Mouse (Mus musculus): ENCODE results near the gene Utp14b.

The Utp14b gene

DNA sequence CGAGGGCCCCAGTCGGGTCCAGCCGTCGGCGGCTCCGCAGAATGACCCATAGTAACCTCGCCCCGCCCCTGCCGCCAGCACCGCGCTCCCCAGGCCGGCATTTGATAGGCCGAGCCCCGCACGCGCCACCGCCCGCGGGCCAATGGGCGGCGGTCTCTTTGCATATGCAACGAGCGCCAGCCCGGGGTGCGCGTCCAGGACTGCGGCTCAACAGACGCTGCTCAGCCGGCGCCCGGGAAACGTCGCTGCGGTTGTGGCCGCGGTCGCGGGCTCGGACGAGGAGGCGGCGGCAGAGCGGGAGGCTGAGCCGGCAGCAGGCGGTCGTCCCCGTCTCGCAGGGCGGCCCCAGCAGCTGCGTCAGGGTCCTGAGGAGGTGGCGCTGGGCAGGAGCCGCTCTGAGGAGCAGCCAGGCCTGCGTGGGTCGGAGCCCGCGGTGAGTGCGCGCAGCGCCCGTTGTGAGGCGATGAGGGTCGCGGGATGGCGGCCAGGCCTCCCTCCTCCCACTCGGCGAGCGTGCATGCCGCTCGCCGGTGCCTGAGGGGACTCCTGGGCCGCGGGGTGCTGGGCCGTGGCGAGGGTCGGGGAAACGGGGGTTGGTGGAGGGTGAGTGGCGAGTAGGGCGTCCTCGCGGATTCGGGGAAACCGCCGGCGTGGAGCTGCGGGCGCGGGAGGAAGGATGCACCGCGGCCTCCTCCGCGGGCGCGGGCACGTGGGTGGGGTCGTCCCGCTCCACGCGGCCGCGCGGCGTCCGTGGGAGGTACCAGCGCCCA is at the start of gene Utp14b, which contains the start of gene Acsl3:
Utp14b (plus strand) TSS at position 368 of the 770 bp plus-strand sequence.
Acsl3 (plus strand) TSS at position 155 of the 770 bp plus-strand sequence.
- in situ Hi-C loops (cut with MboI; ENCODE audit: low sequenced_read_pairs), result no loop called here

DNA sequence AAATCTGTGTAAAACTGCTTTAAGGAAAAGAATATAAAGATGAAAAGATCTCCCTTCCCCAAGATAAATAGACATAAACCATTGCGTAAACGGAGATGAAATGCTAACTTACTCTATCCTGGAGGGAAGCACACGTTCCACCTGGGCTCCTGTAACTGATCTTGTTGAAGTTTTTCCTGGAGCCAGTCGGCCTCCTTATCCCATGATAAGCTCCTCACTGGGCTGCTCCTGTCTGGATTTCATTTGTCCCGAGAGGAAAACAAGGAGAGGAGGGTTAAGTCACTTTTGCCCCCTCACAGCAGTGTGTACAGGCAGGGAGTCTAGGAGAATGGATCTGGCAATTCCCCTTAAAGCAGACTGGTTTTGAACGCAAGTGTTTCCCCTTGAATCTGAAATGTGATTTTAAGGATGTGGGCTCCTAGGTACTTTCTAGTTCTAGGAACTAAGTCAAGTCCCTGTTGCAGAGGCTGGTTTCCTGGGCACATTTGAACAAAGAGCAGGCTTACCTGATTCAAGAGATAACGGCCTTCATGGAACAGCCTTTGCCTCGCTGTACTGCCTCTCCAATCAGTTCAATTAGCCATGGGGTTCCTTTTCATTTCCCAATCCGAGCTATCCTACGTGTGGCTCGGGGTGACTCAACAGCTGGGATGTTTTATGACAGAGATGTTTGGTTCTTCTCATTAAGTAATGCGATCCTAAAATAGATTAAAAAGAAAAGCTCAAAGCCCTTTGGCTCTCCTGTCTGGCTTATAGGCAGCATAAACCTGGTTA is 48.5 kb upstream of the Utp14b start:
- in situ Hi-C loops (cut with MboI; ENCODE audit: low sequenced_read_pairs), result no loop called here

DNA sequence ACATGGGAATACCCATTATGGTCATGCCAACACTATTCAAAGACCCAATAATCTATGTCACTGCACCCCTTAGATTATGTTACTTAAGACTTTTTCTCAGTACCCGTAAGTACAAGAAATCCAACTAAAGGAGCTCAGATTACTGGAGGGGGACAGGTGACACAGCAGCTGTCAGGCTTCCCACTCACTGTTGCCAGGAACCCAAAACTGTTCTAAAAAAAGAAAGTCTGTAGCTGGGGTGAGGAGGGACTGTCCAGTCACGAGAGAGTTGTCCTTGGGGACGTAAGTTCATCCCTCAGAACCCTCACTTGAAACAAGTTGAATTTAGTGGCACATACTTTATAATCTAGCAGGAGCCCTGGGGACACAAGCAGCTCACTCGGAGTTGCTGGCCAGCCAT is 46.8 kb upstream of the Utp14b start:
- in situ Hi-C loops (cut with MboI; ENCODE audit: low sequenced_read_pairs), result no loop called here

DNA sequence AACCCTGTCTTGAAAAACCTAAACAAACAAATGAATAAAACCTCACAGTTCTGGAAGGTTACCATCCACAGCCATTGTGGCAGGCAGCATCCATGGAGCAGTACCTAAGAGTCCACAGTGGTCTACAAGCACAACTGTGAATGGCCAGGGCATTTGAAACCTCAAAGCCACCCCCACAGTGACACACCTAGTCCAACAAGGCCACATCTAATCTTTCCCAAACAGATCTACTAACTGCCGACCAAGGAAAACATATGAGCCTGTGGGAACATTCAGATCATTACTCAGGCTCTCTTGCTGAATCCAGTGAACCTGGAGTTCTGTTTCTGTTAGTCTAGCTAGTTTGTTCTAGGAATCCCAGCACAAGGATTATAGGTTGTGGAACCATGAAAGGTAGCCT is 44.9 kb upstream of the Utp14b start:
- in situ Hi-C loops (cut with MboI; ENCODE audit: low sequenced_read_pairs), result no loop called here

DNA sequence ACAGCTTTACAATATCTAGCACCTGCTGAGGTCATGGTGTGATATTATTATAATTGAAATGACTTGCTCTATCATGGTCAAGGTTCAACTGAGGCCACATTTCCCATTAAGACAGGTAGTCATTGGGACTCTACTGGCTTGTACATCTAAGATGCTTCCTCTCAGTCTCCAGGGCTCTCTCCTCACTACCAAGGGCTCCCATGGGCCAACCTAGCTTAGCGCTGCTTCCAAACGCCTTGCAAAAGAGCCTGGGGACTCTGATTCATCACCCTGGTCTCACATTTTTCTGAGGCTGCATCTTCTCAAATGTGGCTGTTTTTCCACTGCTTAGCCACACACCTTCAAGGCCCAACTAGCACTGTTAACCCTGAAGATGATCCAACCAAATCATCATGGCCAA is 33.5 kb upstream of the Utp14b start:
- in situ Hi-C loops (cut with MboI; ENCODE audit: low sequenced_read_pairs), result no loop called here

DNA sequence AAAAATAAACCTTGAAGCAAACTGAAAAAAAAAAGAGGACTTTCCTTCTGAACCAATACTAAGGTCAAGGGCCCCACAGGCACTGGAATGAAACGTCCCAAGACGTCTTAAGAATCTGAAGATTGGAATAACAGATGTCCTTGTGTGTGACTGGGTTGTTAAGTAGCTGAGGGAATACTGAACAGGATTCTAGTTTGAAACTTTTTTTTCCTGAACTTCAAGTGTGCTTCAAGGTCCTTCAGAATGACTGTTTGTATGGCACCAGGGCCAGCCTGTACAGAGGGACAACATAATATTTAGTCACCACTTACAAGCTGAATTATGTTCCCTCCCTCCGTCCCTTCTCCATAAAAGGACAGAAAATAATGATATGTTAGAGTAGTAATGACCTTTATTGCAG is 23.4 kb upstream of the Utp14b start:
- in situ Hi-C loops (cut with MboI; ENCODE audit: low sequenced_read_pairs), result no loop called here

DNA sequence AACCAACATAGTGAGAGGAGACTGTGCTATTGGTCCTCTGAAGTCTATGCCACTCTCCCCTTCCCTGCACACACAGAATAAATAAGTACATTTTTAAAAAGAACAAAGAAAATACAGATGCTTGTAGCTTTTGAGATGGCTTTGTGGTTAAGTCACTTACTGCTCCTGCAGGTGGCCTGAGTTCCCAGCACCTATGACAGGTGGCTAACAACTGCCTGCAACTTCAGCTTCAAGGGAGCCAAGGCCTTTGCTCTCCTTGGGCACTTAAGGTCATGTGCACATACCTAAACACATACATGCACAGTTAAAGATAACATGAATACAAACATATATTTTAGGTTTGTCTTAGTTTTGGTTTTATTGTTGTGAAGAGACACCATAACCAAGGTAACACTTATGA is 17.0 kb upstream of the Utp14b start:
- in situ Hi-C loops (cut with MboI; ENCODE audit: low sequenced_read_pairs), result no loop called here

DNA sequence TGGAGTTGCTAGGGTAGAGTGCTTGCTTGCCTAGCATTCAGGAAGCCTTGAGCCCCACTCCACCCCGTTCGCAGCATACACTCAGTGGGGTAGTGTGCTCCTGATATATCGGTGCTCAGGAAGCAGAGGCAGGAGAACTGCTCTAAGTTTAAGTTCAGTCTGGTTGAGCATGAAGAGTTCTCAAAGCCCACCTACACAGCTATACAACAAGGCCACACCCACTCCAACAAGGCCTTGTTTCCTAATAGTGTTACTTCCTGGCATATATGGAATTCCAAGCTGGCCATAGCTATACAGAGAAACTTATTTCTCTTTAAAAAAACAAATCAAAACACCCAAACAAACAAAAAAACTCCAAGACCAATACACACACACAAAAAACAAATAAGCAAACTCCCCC is 16.0 kb upstream of the Utp14b start:
- in situ Hi-C loops (cut with MboI; ENCODE audit: low sequenced_read_pairs), result no loop called here

DNA sequence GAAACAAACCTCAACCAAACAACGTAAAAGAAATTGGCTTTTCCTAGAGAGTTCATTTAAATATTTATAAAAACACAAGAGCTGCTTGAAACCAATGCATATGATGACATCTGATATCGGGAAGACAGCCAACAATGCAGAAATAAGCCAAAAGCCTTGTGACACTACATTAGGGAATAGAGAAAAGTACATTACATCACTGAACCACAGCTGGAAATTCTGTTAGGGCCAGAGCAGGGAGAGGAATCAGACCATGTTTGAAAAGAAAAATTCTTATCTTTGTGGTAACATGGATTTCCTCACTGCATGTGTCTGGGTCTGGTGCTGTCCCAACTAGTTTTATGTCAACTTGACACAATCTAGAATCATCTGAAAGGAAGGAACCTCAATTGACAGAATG is 15.6 kb upstream of the Utp14b start:
- in situ Hi-C loops (cut with MboI; ENCODE audit: low sequenced_read_pairs), result no loop called here

DNA sequence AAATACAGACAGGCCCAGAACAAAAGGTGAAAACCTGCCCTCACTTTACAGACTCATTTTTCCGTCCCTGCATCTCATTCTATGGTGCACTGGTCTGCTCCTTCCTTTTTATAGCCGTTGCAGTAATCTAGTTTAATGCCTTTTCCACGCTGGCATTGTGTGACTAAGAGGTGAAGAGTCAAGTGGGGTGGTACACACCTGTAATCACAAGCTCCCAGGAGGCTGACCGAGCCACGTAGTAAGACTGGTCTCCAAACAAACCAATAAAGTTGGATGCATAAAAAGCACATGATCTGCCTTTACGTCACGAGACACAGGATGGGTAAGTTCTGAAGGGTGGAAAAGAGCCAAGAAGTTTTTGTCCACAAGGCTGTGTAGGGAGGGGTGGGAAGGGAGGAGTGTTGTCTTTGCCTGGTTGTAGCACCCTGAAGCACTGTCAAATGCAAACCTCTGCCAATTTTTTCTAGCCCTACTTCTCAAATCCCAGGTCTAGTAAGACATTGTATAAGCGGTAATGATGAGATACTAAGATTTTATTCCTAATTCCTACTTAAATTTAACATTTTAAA is 10.4 kb upstream of the Utp14b start:
- in situ Hi-C loops (cut with MboI; ENCODE audit: low sequenced_read_pairs), result no loop called here

DNA sequence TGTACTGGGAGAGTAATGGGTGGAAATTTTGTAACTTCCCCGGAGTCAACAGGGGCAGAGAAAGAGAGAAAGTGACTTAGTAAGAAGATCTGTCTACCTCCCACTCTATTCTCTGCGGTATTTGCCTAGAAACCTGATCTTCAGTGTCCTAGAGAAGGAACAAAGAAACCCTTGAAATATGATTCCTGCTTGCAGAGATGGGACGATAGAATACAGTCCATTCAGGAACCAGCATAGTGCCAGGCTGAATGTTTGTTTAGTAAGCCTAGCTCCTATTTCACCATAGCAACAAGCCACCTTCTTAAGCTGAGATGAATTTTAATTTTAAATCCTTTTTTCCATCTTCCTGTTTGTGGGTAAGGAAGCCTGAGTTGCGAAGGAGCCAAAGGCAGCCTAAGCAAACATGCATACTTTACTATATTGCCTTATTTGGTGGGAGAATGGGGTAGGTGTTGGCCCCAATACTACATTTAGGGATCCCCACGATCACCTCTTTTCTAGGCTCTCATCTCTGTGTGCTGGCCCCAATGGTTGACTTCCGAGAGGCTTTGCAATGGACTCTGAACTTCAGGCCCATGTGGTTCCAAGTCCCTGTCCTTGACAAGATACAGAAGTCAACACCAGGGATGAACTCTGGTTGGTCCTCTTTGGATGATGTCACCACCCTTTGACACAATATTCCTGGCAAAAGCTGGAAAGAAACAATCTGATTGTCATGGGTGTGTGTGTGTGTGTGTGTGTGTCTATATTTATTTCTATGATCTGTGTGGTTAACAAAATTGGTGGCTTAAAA is 8.4 kb upstream of the Utp14b start:
- in situ Hi-C loops (cut with MboI; ENCODE audit: low sequenced_read_pairs), result no loop called here

DNA sequence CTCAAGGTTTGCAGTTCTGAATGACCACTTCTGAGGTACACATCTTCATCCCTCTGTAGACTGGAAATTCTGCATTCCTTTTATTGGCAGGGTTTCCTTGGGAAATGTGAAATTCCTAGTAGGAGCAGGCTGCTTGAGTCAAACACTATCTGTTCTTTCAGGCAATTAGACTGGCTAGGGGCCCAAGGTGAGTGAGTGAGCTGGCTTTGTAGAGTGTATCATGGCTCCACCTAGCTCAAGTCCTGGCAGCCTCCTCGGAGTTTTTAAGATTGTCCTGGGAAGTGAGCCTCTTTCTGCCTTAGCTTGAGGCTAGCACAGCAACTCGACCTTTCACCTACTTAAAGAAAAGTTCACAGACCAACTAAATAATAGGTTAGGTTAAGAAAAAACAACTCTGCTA is 1.4 kb upstream of the Utp14b start:
- in situ Hi-C loops (cut with MboI; ENCODE audit: low sequenced_read_pairs), result no loop called here

DNA sequence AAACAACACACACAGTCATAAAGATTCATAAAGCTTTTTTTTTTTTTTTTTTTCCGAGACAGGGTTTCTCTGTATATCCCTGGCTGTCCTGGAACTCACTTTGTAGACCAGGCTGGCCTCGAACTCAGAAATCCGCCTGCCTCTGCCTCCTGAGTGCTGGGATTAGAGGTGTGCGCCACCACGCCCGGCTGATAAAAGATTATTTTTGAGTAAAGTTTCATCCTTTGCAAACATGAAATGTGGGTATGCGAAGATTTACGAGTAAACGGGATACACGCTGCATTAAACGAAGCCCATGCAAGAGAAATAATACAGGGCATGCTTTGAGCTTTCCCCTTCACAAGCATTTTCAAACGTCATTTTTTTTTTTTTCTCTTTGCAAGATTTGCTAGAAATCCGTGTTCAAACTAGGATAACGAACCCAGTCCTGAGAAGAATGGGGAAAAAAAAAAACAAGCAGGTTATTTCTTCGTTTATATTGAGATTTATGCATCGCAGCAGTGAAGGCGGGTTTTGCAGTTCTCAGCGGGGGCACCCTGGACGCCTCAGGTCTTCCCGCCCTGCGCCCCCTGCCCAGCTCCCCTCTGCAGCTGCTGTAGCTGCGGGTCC is 713 bp upstream of the Utp14b start:
- in situ Hi-C loops (cut with MboI; ENCODE audit: low sequenced_read_pairs), result no loop called here

DNA sequence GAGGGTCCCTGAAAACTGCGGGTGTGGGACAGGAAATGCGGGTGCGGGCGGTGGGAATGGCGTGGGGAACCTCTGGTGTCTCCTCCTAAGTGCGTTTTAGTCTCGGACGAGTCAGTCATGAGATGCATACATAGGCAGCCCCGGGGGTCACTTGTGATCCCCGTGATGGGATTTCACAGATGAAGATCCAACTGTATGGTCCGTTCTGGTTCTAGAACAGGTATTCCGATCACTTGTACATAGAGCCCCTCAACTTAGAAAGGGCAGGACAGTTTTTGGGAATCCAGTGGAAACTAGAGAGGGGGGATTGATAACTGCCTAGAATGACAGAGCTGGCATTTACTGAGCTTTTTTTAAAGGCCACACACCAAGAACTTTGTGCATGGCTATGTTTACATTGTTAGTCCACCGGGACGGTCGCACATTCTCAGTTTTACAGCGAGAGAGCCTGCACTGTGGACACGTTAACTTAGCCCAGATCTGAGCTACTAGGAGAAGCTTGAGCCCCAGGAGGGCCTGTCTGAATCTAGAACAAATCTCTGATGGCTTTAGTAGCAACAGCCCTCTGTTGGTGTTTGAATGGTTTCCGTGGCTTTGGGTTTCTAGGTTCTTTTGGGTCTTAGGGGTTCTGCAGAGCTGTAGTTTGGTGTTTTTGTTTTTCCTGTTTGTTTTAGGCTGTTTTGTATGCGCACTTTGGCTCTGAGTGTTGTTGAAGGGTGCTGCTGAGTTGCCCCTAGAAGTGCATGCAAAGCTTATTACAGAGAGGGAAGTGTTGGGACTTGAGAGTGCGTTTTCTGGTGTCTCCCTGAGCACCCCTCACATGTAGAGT is 817 bp downstream of the Utp14b start:
- in situ Hi-C loops (cut with MboI; ENCODE audit: low sequenced_read_pairs), result no loop called here

DNA sequence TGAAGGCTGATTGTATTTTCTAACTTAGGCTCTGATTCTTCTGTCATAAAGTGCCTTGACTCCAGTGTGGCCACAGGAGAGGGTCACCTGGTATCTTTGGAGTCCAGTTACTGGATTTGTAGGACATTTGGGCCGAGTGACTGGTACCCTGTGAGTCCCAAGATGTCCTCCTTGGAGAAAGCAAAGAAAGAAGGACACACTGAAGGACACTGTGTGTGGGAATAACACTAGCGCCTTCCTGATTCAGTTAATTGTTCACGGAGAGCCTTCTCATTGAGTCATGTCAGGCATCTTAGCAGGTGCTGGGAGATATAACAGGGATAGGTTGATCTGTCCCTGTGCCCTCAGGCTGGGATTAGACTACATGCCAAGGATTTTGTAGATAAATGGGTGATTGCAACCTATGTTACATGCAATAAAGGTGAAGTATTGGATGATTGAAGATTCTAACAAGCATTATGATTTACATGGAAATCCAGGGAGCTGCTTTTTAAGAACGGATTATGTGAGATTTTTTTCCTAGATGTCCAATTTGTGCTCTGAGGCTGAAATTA is 1.5 kb downstream of the Utp14b start:
- in situ Hi-C loops (cut with MboI; ENCODE audit: low sequenced_read_pairs), result no loop called here

DNA sequence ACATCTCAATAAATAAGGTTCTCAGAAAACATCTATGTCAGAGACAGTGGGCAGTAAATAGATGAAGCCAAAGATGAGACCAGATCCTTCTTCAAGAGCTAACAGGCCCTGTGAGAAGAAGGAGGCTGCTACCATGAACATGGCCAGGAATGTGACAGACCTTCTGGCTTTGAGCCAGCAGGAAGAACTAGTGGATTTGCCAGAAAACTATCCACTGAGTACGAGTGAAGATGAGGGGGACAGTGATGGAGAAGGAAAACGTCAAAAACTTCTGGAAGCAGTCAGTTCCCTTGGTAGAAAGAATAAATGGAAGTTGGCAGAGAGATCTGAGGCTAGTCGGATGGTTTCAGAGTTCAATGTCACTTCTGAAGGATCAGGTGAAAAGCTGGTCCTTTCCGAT is 6.5 kb downstream of the Utp14b start:
- in situ Hi-C loops (cut with MboI; ENCODE audit: low sequenced_read_pairs), result no loop called here

DNA sequence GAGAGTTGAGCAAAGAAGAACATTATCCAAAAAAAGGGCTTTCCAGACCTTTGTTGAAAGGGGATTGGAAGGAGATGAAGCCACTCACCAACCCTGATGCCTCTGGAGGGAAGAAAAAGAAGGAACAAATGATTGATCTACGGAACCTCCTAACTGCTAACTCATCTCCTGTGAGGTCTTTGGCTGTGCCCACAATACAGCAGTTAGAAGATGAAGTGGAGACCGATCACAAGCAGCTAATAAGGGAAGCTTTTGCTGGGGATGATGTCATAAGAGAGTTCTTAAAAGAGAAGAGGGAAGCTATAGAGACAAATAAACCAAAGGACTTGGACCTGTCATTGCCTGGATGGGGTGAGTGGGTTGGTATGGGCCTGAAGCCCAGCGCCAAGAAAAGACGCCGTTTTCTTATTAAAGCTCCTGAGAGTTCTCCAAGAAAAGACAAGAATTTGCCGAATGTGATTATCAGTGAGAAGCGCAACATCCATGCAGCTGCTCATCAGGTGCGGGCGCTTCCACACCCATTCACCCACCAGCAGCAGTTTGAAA is 8.2 kb downstream of the Utp14b start:
- in situ Hi-C loops (cut with MboI; ENCODE audit: low sequenced_read_pairs), result no loop called here

DNA sequence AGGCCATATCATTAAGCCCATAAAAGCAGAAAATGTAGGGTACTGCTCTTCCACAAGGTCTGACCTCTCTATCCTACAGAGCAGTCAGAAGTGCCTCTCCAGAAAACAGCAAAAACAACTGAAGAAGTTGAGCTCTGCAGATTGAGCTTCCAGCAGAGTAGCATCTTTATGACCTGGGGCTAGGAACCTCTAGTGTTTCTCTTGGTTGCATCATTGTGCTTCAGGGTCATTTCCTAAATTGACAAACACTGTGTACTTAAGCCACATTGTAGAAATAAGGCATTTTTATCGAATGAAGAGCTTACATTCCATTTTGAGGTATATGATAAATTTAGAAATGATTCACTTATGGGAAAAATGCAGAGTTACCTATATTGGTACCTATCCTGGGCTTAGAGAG is 8.7 kb downstream of the Utp14b start:
- in situ Hi-C loops (cut with MboI; ENCODE audit: low sequenced_read_pairs), result no loop called here

DNA sequence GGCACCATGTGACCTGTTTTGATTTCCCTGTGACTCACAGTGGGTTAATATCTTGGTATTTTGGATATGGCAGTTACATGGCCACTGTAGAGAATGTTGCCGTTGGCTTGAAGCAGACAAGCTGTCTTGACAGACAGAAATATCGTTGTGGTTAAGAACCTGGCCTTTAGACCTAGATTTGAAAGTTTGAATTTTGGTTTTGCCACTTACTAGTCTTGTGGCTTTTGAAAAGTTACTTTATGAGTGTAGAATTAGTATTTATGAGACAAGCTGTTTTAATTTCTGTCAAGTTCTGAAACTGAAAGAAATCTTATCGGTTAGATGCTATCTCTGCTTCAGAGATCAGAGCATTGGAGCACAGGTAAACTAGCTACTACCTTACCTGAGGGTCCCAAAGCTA is 24.5 kb downstream of the Utp14b start:
- in situ Hi-C loops (cut with MboI; ENCODE audit: low sequenced_read_pairs), result no loop called here
